Mouse (Mus musculus): Measurements from ENCODE around the gene B3gnt2. TPM values are rescaled to one million over a fixed set of nuclear protein-coding genes. Genes with fewer than 3 reads are reported as not detected.
A peak's percentile ranks its signal among the peaks of the same experiment; 100 is the strongest.
"Not testable (repeated sequence)": the region's sequence is repeated elsewhere in the genome, so short reads cannot be mapped to it uniquely, and the experiment has no call there.

The B3gnt2 gene
- polyA plus RNA-seq, 1 experiment, result 10.1 TPM

DNA sequence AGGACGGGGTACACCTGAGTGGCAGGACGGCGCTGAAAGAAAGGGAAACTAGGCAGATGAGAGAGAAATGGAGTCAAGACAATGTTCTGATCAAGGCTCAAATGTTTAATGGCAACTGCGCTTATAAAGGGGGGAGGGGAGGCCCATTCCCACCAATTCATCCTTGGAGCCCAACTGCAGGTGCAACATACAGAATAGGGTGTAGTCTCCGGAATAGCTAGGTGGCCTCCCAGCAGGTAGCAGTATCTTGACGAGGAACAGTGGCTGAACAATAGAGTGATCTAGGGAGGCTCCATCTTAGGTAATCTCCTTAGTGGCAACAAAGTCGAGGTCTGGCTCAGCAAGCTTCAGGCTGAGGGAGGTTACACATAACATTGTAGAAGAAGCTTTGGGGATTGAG, 113.4 kb downstream of the B3gnt2 start:
- no peak overlapping the region for H3K27ac ChIP-seq (ENCODE audit: insufficient read depth, low read length)
- H3K4me1 ChIP-seq (ENCODE audit: control insufficient read depth, insufficient read depth, low read length), result no peaks in the 10 kb centered on the region
- no peak for TF ChIP-seq CTCF (IDR thresholded peaks at IDR 0.05; ENCODE audit: borderline replicate concordance, insufficient read depth, low read length)
- no peak overlapping the region for H3K4me3 ChIP-seq (ENCODE audit: insufficient read depth, low read length)

- H3K4me1 ChIP-seq (ENCODE audit: control insufficient read depth, insufficient read depth, low read length), result no peaks in the 10 kb centered on the region
- H3K27ac ChIP-seq (ENCODE audit: insufficient read depth, low read length), result no peak overlapping the region
- H3K4me3 ChIP-seq (ENCODE audit: insufficient read depth, low read length), result no peak overlapping the region
- TF ChIP-seq CTCF (IDR thresholded peaks at IDR 0.05; ENCODE audit: borderline replicate concordance, insufficient read depth, low read length) (no peak), POLR2A (IDR thresholded peaks at IDR 0.05; ENCODE audit: low read depth, low read length) (no peak)
Measured at GRCm38 (mm10) chr11:22745356-22745755, 115.4 kb downstream of the B3gnt2 start.

- Histone ChIP-seq H3K4me1 (ENCODE audit: control insufficient read depth, insufficient read depth, low read length) (no peaks in the 10 kb centered on the region), H3K27ac (ENCODE audit: insufficient read depth, low read length) (no peak overlapping the region), H3K4me3 (ENCODE audit: insufficient read depth, low read length) (no peak overlapping the region)
- TF ChIP-seq POLR2A (IDR thresholded peaks at IDR 0.05; ENCODE audit: low read depth, low read length) (no peak), CTCF (IDR thresholded peaks at IDR 0.05; ENCODE audit: borderline replicate concordance, insufficient read depth, low read length) (no peak)
Measured at GRCm38 (mm10) chr11:22743561-22744269, 117.0 kb downstream of the B3gnt2 start.

DNA sequence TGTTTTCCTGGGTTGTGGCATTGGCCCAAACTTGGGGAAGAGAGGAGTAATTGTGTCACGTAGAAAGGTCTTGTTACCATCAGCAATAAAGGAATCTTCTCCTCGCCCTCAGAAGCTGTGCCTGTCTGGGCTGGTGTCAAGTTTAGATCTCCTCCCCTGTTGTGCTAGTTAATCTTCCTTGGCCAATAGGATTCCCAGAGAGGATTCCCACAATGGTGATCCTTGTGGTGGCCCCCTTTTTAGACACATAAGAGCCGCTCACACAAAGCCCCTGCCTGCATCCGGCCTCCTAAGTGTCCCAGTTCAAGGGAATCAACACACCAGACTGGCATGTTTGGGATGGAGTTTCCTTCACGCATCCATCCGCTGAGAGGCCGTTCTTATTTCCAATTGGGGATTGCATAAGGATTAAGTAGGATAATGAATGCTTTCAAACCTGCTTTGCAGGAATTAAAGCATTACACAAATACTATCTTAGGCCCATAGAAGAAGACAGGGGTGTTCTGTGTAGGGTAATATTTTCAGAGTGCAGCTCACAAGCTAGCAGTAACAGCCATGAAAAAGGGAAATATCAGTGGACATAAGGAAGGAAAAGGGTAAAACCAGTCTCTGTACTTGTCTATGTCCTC, 118.6 kb downstream of the B3gnt2 start:
- no peaks in the 10 kb centered on the region for H3K4me1 ChIP-seq (ENCODE audit: control insufficient read depth, insufficient read depth, low read length)
- TF ChIP-seq CTCF (IDR thresholded peaks at IDR 0.05; ENCODE audit: borderline replicate concordance, insufficient read depth, low read length) (no peak), POLR2A (IDR thresholded peaks at IDR 0.05; ENCODE audit: low read depth, low read length) (no peak)
- no peak overlapping the region for H3K4me3 ChIP-seq (ENCODE audit: insufficient read depth, low read length)
- H3K27ac ChIP-seq (ENCODE audit: insufficient read depth, low read length), result no peak overlapping the region

GRCm38 (mm10) chr11:22741436-22741835, 119.3 kb downstream of the B3gnt2 start:
- no peak overlapping the region for H3K4me3 ChIP-seq (ENCODE audit: insufficient read depth, low read length)
- no peak overlapping the region for H3K27ac ChIP-seq (ENCODE audit: insufficient read depth, low read length)
- H3K4me1 ChIP-seq (ENCODE audit: control insufficient read depth, insufficient read depth, low read length), result no peaks in the 10 kb centered on the region
- TF ChIP-seq CTCF (IDR thresholded peaks at IDR 0.05; ENCODE audit: borderline replicate concordance, insufficient read depth, low read length), result no peak

GRCm38 (mm10) chr11:22739497-22740288, 121.1 kb downstream of the B3gnt2 start:
- Histone ChIP-seq H3K4me3 (ENCODE audit: insufficient read depth, low read length) (no peak overlapping the region), H3K4me1 (ENCODE audit: control insufficient read depth, insufficient read depth, low read length) (no peaks in the 10 kb centered on the region), H3K27ac (ENCODE audit: insufficient read depth, low read length) (no peak overlapping the region)
- TF ChIP-seq POLR2A (IDR thresholded peaks at IDR 0.05; ENCODE audit: low read depth, low read length) (no peak), CTCF (IDR thresholded peaks at IDR 0.05; ENCODE audit: borderline replicate concordance, insufficient read depth, low read length) (no peak)

- no peak overlapping the region for H3K27ac ChIP-seq (ENCODE audit: insufficient read depth, low read length)
- H3K4me1 ChIP-seq (ENCODE audit: control insufficient read depth, insufficient read depth, low read length), result peaks cover 8% of the 10 kb centered on the region; the same call in 1 of the 2 replicates
- no peak for TF ChIP-seq CTCF (IDR thresholded peaks at IDR 0.05; ENCODE audit: borderline replicate concordance, insufficient read depth, low read length)
- TF ChIP-seq POLR2A (IDR thresholded peaks at IDR 0.05; ENCODE audit: low read depth, low read length), result no peak
- no peak overlapping the region for H3K4me3 ChIP-seq (ENCODE audit: insufficient read depth, low read length)
Measured at GRCm38 (mm10) chr11:22736521-22737225, 124.1 kb downstream of the B3gnt2 start.

GRCm38 (mm10) chr11:22735128-22735527, 125.6 kb downstream of the B3gnt2 start:
- not testable (repeated sequence) for H3K27ac ChIP-seq (ENCODE audit: insufficient read depth, low read length); H3K4me3 ChIP-seq (ENCODE audit: insufficient read depth, low read length); H3K4me1 ChIP-seq (ENCODE audit: control insufficient read depth, insufficient read depth, low read length)

GRCm38 (mm10) chr11:22733936-22734335, 126.8 kb downstream of the B3gnt2 start:
- Histone ChIP-seq H3K27ac (ENCODE audit: insufficient read depth, low read length) (peak overlapping the region; percentile 86; the same call in 1 of the 2 replicates), H3K4me3 (ENCODE audit: insufficient read depth, low read length) (no peak overlapping the region), H3K4me1 (ENCODE audit: control insufficient read depth, insufficient read depth, low read length) (peaks cover 8% of the 10 kb centered on the region; the same call in 1 of the 2 replicates)
- TF ChIP-seq POLR2A (IDR thresholded peaks at IDR 0.05; ENCODE audit: low read depth, low read length) (no peak), CTCF (IDR thresholded peaks at IDR 0.05; ENCODE audit: borderline replicate concordance, insufficient read depth, low read length) (no peak)

Measured in embryonic fibroblast, embryonic 13.5 days (primary cell).